Mouse (Mus musculus) bone marrow, adult 2 months (tissue): ENCODE data around the gene Faf1.

Source experiments
- CTCF ChIP-seq: fragments of 200-500 bp; IDR thresholded peaks from 2 replicates; pipeline ENCODE4 v1.5.1; 2011; ENCODE audit warnings: low read length, control low read depth; ENCODE audit not compliant: control insufficient read depth, insufficient read depth
- POLR2A ChIP-seq: fragments of 200-500 bp; IDR thresholded peaks from 2 replicates; pipeline ENCODE4 v1.6.1; 2011; ENCODE audit warnings: low read depth, mild to moderate bottlenecking, control low read depth, low read length, borderline replicate concordance; ENCODE audit not compliant: control insufficient read depth

GRCm38 (mm10) chr4:109977148-109978067 lies 301.0 kb downstream of the Faf1 start, which contains the start of gene Dmrta2:
- TF ChIP-seq CTCF: no peak
- TF ChIP-seq POLR2A: no peak
